Mouse (Mus musculus) c-Kit-positive CD71-positive TER-119-negative erythroid progenitor cells, embryonic 14.5 days (primary cell): Measurements from ENCODE around the gene Tcf7l2.

ENCODE experiments used
- DNase-seq: peaks from one replicate; pipeline ENCODE4 v3.0.0-alpha.2; 2013; ENCODE audit warnings: low read depth

Tcf7l2 gene

DNA sequence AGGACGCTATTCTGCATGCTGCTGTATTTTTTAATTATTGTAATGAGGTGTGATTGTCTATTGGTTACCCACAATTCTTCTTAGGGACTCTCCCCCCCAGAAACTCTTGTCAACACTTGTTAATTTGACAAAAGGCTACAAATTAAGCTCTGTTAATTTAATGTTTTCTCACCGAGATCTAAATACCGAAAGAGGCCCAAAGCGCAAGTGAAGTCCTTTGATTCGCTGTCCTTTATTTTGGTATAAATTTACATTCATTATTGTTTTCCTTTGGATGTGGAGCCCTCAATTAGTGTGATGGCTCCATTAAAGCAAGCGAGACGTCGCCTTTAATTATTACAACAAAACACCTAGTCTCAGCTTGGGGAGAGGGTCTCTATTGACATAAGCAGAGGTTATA, 170.3 kb downstream of the Tcf7l2 start:
- no peak for DNase-seq

DNA sequence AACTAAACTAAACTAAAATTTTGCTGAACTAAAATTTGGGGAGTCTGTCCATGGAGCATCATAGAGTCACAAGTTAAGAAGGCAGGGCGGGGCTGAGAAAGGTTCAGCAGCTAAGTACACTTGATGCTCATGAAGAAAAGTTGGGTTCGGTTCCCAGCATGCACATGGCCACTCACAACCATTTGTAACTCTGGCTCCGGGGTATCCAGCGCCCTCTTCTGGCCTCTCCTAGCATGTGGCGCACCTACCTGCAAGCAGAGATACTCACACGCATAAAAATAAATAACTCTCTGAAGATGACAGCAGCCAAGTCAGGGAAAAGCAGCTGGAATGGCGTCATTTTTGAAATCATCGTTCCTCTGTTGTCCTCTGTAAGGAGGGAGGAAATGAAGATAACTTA, 171.2 kb downstream of the Tcf7l2 start:
- no peak for DNase-seq

DNA sequence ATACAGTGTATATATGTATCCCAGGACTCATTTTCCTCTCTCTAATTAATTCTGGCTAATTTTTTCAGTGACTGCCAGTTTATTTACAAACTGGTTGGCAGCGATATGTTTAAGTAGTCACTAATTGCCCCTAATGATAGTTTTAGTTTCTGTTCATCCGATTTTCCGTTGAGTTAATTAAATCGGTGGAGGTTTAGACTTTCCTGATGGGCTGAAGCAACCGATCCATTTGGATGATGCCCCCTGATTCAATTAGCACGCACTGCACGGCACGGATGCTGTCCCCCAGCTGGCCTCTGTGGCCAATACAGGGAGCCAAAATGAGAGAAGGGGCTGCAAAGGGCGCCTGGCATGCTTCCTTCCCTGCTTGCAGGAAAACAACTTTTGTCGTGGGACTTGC, 172.0 kb downstream of the Tcf7l2 start:
- DNase-seq = no peak

DNA sequence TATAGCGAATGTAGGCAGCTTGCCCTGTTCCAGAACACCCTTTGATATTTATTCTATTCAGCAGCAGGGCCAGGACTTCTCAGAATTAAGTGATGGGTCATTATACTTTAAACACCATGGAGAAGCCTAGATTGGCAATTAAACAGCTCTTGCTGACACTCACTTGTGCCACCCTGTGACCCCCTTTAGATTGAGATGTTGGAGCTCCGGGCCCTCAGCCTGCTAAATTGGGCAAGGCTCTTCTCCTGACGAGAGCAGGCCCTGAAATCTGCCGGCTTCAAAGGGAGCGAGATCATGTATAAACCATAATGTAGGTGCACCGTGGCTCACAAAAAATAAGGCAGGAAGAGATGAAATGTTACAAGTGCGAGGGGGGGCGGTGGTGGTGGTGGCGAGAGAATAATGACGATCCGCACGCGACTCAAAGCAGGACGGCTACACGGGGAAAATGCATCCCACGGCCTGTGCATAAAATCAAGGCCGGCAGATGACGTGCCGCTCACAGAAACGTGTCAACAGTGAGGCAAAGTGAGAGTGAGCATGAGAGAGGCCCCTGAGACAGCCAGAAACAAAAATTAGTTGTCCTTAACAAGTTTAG, 173.1 kb downstream of the Tcf7l2 start:
- DNase-seq = no peak

DNA sequence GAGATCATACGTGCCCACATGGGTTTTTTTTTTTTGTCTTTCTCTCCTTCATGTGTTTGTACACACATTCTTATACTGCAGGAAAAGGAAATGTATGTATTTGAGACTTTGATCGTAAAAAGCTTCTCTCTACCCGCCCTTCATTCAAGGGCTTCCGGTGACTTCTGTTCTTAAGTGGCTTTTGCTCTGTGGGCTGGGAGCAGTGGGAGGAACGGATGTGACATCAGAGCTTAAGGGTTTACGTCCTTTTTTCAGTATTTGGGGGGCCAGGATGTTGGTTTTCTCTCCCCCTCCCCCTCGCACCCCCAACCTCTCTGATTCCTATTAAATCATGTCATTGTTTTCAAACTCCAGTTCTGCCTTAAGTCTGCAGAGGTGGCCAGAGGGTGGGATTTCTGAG, 173.9 kb downstream of the Tcf7l2 start:
- no peak for DNase-seq

DNA sequence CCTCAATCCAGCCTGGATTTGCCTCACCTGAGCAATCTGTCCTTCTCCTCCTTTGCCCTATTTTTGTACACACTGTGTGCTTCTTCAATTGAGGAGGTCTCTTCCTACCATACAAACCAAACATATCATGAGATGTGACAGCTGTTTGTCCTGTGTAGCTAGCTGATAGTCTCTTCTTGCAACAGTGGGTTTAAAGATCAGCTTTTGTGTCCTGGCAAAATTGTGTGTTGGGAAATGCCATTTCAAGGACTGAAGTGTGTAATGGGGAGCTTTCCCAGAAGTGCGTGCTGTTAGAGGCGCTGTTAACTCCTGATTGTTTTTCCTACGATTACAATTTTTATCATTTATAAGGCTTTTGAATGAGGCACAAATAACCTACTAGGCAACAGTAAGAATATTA, 174.6 kb downstream of the Tcf7l2 start:
- no peak for DNase-seq

DNA sequence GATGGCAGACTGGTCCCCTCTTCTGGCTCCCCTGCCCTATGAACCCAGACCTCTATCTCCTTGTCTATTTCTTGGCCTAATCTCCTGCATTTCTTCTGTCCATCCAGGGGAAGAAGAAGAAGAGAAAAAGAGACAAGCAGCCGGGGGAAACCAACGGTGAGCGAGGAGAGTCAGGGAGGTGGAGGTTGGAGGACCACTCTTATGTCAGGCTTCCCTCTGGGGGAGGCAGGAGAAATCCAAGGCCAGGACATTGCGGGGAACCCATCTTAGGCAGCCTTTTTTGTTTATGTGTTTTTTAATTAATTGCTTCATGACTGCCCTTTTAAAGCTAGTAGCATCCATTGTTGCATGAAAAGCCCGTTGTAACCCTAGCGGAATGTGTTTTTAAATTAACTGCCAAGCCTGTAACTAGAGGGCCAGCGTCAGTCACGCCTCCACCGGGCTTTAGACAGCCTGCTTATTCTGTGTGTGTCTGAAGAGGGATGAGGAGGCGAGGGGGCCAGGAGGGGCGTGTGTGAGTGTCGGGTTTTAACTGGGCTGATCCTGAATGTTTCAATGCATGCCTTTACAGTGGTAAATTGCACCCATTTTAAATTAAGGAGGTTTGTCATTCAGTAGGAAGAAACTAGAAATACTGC, 182.3 kb downstream of the Tcf7l2 start:
- DNase-seq = no peak

DNA sequence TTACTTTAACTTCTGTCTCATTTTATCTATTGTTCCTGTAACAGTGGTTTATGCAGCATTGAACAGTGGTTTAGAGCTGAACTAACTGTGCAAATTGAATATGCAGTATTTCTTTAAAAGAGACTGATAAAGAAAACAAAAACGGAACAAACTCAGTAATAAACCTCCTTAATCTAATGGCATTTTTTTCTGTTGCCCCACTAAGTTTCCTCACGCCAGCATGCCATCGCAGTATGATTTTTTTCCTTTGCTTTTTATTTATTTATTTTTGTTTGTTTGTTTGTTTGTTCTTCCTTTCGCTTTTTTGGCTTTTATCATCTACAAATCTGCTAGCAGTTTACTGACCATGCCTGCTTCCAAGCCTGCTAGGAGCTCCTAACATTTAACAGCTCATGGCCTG, 183.2 kb downstream of the Tcf7l2 start:
- no peak for DNase-seq

DNA sequence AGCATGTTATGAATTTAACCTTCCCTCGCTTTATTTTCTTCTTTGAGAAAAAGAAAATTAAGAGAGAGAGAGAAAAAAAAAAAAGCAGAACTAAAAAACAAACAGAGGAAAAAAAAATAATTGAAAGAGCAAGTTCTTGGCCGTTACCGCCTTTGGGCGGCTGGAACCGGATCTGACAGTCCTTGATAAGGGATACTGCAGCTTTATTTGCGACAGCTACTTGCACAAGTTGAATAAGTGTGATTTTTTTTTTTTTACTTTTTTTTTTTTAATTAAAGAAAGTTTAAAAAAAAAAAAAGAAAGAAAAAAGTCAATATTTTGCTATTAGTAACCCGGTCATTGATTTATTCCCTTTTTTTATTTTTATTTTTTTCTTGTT, 183.8 kb downstream of the Tcf7l2 start:
- peak; percentile 86 for DNase-seq

DNA sequence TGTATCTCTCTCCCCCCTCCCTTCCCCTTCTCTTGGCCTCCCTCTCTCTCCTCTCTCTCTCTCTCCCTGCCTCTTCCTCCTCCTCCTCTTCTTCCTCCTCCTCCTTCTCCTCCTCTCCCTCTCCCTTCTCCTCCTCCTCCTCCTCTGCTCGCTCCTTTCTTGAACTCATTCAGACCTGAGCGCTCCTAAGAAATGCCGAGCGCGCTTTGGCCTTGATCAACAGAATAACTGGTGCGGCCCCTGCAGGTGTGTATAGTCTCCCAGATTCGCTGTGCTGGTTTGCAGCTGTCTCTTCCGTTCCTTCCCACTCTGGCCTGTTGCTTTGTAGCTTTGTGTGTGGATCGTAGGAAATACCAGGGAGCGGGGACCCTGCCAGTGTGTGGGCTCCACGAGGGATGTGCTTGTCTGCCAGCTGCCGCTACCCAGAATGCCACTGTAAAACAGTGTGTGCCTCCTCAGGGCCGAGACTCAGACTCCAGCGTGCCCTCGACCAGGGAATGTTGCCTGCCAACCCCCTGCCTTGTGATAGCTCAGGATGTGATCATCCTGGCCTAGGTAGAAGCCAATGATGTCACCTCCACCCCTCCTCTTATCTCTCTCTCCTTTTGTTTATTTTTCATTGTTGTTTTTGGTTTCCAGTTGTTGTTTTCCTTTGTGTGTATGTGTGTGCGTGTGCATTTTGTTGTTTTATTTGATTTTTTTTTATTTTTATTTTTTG, 184.3 kb downstream of the Tcf7l2 start:
- no peak for DNase-seq

DNA sequence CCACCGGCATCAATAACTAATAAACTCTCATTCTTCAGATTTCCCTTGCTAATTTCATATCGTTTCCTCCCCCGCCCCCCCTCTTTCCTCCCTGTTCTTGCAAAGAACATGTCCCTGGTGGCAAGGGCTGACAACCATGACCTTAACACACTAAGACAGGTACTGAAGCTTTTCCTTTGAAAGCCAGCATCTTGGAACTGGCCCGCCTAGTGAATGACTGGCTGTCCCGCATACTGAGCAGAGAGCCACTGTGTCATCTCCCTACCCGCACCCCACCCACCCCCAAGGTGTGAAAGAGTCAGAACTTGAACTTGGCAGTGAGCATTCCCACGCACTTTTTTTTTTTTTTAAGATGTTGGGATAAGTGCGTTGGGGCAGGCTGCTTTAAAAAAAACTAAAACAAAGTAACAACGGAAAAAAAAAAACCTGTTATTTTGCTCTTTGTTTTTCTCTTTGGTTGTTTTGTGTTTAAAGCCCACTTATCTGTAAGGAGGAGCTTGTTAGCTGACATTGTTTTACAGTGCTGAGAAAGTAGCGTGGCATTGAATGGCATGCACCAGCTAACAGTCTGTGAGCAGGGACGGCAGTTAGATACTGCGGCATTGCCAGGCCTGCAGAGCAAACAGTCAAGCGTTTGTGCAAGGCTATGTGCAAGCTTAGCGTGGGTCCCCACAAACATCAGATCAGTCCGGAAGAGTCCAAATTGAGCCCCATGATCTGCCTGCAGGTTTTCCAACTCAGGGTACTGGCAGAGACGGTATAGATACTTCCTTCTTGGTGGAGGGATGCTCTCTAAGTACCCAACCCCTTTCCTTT, 185.4 kb downstream of the Tcf7l2 start:
- DNase-seq = no peak

DNA sequence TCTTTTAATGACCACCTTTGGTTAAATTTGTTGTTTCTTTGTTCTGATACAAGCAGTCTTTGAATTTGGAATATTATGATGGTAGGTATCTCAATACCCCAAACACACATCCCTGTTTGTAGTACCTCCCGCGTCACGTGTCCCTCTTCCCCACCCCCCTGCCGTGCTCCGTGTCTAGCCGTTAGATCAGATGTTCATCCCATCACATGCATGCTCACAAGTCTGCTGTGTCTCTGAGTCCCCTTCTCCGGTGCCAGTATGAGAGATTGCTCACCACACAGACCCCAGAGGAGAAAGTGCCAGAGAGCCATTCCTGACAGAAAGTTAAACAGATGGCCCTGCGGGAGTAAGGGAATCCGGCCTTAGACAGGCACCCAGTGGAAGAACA, 186.0 kb downstream of the Tcf7l2 start:
- DNase-seq = no peak

DNA sequence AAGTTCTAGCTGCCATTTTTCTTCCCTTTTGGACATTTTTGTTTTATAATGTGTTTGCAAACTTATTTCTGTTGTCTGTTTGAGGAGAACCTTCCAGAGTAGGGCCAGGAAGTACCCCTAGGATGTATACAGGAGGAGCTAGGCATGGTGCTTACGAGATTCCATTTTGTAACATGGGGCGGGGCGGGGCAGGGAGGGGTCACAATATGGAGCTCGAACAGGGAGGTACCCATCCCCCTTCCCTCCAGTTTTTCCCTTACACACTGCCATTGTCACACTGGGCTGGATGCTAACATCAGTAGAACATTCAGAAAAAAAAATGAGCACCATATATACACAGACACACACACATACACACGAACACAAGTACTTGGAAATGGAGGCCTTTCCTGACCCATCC, 187.1 kb downstream of the Tcf7l2 start:
- no peak for DNase-seq

DNA sequence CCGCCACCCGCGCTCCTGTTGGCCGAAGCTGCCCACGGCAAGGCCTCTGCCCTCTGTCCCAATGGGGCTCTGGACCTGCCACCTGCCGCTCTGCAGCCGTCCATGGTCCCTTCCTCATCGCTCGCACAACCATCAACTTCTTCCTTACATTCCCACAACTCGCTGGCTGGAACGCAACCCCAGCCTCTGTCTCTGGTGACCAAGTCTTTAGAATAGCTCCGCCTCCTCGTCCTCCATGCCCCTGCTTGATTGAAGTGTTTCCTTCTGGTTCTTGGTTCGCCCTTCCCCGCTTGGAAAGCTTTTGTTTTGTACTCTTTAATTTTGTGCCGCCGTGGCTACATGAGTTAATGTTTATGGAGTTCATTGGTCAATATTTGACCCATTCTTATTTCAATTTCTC, 190.0 kb downstream of the Tcf7l2 start:
- DNase-seq = no peak

DNA sequence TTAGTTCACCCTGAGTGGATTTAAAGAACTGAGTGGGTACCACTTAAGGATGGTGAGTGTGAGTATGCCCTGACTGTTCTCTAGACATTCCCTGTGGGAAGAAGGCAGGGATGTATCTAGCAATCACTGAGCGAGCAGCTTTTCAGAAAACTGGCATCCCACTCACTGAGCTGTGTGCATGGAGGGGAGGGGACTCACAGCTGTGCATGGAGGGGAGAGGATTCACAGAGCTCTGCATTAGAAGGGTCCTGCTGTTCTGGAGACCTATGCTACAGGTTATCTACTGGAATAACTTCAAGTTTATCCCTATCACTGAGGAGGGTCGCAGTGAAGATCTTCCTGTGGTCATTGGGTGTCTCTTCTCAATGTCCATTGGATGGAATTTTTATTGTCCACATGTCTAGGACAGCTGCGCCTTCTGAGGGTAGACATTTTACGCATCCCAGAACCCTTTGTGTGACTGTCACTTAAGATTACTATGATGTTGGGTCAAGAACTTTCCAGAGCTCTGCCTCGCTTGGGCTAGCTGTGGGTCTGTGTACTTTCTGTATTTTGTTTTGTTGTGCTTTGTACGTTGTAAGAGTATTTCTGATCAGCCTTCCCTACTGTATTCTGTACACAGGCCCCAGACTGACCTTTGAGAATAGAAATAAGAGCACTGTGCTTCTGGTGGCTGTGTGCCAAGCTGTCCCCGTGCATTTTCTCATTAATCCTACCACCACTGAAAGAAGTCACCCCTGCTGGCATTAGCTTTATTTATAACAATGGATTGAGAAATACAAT, 192.5 kb downstream of the Tcf7l2 start:
- DNase-seq = no peak

DNA sequence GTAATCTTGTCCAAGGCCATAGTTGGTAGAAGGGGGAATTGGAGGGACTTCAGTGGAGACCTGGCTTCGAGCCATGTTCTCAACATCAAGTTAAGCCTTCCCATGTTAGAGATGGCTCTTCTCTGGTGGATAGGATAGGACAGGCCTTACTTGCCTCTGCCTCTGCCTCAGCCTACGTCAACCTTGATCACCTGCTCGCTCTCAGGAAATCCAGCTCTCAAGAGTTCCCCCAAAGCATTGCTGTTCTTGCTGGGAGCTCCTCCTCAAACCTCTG, 193.0 kb downstream of the Tcf7l2 start:
- DNase-seq = no peak

DNA sequence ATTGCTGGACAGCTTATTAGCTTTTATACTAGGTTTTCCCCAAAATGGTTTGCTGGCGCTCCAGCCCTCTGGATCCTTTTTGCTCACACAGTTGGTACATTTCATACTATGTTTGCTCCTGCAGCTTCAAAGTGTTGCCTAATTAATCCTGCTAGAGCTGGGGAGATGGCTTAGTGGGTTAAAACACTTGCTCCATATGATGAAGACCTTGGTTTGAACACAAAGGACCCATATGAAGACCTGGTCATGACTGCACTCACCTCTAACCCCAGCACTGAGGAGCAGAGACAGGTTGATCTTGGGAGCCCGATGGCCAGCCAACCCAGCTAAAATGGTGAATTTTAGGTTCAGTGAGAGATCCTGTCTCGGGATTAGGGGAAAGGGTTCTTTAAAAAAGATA, 195.4 kb downstream of the Tcf7l2 start:
- DNase-seq = no peak

DNA sequence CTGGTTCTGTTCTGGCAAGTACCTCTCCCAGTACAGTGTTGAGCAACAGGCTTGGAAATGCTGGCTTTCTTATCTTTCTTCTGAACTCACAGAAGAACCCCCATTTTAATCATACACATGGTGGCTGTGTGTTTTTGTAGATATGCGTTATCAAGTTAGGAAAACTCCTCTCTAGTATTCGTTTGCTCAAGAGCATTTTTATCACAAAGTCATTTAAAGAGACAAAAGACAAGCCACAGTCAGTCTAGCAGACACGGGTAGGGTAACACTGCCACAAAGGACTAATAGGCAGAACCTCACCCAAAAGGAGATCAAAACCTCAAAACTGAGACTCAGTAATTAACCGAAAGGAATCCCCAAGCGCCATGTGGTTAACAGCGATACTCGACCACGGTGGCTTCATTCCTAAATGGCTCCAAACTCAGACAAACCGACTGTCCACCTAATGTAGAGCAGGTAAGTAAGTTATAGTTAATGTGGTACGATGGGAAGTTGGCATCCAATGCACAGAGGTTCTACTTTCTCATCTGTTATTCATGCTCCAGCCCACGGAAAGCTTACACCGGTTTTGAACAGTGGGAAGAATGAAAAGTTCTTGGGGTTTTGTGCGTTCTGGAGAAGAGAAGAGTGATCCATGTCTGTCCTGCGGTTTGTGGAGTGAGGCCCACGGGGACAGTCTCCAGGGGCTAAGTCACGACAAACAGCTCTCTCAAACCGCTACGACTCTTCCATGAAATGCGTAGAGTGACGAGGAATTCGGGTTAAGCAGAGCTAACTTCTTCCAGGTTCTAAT, 196.8 kb downstream of the Tcf7l2 start:
- DNase-seq = peak; percentile 85

DNA sequence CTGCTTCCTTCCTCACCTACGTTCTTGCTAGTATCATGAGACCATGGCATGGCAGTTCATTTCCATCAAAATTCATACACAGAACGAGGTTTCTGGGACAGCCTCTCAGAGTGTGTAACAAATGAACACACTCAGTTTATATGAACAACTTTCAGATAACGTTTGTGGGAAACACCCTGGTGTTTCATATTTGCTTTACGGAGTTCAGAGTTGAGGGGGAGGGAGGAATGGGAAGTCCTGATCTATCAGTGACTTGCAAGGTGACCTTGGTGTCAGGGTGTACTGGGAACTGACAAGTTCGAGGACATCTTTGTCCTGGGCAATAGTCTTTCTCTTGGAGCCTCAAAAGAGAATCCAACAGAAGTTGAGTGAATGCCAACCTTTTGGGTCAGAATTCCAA, 197.5 kb downstream of the Tcf7l2 start:
- no peak for DNase-seq

DNA sequence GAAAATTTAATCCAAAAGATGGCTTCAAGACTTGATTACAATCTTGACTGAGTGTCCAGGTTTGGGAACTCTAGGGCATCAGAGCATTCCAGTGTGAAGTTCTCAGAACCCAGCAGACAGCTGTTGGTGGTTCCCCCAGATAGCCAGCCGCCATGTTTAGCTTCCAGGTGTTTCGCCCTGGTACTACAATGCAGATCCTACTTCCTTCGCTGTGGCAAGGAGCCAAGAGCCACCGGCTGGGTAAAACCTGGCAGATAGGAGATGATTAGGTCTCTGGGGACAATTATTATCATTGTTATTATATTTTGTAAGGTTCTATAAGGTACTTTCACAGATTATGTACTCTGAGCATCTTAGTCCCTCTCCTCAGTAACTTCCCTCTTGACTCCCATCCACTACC, 198.1 kb downstream of the Tcf7l2 start:
- no peak for DNase-seq

DNA sequence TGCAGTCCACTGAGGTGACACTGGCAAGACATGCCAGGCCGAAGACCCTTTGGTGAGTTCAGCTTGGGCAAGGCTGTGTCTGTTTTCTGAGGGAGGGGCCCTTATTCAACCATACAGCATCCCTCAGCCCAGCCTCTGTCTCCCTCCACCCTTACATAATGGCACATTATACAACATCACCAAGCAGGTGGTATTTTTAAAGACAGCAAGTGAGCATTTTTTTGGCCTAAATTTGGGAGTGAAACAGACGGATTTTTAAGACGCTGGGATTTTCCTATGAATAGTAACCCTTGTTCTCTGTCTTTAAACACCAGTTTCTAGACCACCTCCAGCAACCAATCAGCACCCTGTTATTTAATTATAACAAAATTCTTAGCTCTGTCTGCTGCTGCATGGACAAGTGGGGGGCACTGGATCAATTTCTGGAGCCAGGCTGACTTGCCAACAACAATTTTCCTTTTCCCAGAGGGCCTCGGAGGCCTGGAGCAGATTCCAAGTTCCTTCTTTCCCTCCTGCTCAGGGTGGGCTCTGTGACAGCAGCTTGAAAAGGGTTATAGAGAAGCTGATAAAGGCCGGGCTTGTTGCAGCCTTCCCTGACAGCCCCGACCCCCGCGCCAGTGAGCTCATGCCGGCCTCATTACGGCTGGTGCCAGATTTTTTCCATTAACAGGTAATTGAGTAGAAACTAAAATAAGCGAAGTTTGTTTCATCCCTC, 199.1 kb downstream of the Tcf7l2 start:
- no peak for DNase-seq
